Mouse (Mus musculus) spleen, adult 2 months (tissue): ENCODE data around the gene Rap1gap.

Experiments
- CTCF ChIP-seq: fragments of 200-500 bp; IDR thresholded peaks from 2 replicates; pipeline ENCODE4 v1.5.1; 2011; ENCODE audit warnings: mild to moderate bottlenecking, inconsistent platforms; ENCODE audit not compliant: insufficient read depth, insufficient read length, insufficient replicate concordance; ENCODE audit errors: extremely low read depth
- POLR2A ChIP-seq: fragments of 200-500 bp; IDR thresholded peaks from 2 replicates; pipeline ENCODE4 v1.6.1; 2011; ENCODE audit warnings: low read depth, low read length, inconsistent platforms

DNA sequence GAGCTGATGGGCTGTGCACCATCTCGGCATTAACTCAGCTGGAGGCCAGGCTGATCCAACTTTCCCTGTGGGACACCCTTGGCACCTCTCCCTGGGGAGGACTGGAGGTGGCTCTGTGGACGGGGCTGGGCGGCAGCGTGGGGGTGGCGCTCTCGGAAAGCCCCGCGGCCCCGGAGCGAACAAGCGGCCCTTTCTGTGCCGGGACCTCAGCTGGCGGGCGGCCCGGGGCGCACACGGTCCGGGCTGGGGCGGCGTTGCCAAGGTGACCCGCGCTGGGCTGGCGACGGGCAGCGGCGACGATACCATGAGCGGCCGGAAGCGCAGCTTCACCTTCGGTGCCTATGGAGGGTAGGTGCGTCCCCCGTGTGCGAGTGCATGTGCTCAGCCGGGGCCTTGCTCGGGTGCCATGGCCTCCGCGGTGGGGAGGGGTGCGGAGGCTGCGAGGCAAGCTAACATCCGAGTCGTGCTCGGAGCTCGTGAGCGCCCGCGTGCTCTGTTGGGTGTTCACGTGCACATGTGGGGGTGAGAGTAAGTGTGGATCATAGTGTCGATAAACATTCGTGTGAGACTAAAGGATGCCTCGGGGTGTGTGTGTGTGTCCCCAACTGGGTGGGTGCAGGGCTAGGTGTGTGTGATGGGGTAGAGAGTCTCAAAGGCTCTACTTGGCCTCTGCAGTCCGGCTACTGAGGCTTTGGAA is 17.0 kb downstream of the Rap1gap start:
- TF ChIP-seq CTCF (no peak), POLR2A (no peak)
